Mouse (Mus musculus) hindbrain, embryonic 14.5 days (tissue): Measurements from ENCODE around the gene Cga. TPM values are rescaled to one million over a fixed set of nuclear protein-coding genes. Genes with fewer than 3 reads are reported as not detected.
"Not testable (repeated sequence)": the region's sequence is repeated elsewhere in the genome, so short reads cannot be mapped to it uniquely, and the experiment has no call there.

Source experiments
- ATAC-seq: fragments of 200-750 bp; cut with Nextera tagmentation; 2 replicates; pipeline ENCODE4 v1.8.0; 2017; ENCODE audit warnings: moderate number of reproducible peaks, mild to moderate bottlenecking, moderate TSS enrichment, moderate library complexity; ENCODE audit not compliant: low FRiP score
- DNase-seq: peaks from one replicate; pipeline ENCODE4 v3.0.0-alpha.2; 2015; ENCODE audit warnings: low spot score
- H3K27ac ChIP-seq: fragments of 300-500 bp; sonication (generic); 2 replicates; pipeline ENCODE4 v1.5.1; 2014; ENCODE audit warnings: mild to moderate bottlenecking, moderate library complexity
- H3K27me3 ChIP-seq: fragments of 300-500 bp; sonication (generic); 2 replicates; pipeline ENCODE4 v1.6.1; 2014; ENCODE audit warnings: mild to moderate bottlenecking, low read length, mixed read lengths; ENCODE audit not compliant: control insufficient read depth, insufficient read depth
- H3K36me3 ChIP-seq: fragments of 300-500 bp; sonication (generic); replicated peaks from 2 replicates; pipeline ENCODE4 v1.6.1; 2014; ENCODE audit not compliant: control insufficient read depth, insufficient read depth
- H3K4me1 ChIP-seq: fragments of 300-500 bp; sonication (generic); replicated peaks from 2 replicates; pipeline ENCODE4 v1.6.1; 2014; ENCODE audit warnings: antibody characterized with exemption, low read length, mixed read lengths; ENCODE audit not compliant: control insufficient read depth, insufficient read depth
- H3K4me2 ChIP-seq: fragments of 300-500 bp; sonication (generic); replicated peaks from 2 replicates; pipeline ENCODE4 v1.6.1; 2014; ENCODE audit warnings: mild to moderate bottlenecking, moderate library complexity
- H3K4me3 ChIP-seq: fragments of 300-500 bp; sonication (generic); replicated peaks from 2 replicates; pipeline ENCODE4 v1.5.1; 2014; ENCODE audit warnings: mild to moderate bottlenecking, low read length
- H3K9ac ChIP-seq: fragments of 300-500 bp; sonication (generic); 2 replicates; pipeline ENCODE4 v1.6.1; 2014
- H3K9me3 ChIP-seq: fragments of 300-500 bp; sonication (generic); 2 replicates; pipeline ENCODE4 v1.6.1; 2016; ENCODE audit warnings: low read length; ENCODE audit not compliant: control insufficient read depth
- WGBS: fragments of 180-500 bp; shearing (Covaris S2); extraction: QIAGEN DNeasy Blood & Tissue Kit; methylation state at CpG from one replicate; pipeline ENCODE4 v1.1.7; 2014; 5-methylcytosine and 5-hydroxymethylcytosine counted together
- polyA plus RNA-seq: library from polyadenylated mRNA; unstranded; fragments of >200 nt; fragmentation: Nextera tagmentation; extraction: Ambion mirVana; gene quantifications from 2 replicates; pipeline ENCODE4 v1.2.1, GENCODE M21; 2014

Cga gene
- polyA plus RNA-seq, 1 experiment from 2014 or later: not detected

GRCm38 (mm10) chr4:34905396-34905795 is 11.8 kb downstream of the Cga start:
- no peak overlapping the region for H3K4me2 ChIP-seq
- no peak for ATAC-seq

GRCm38 (mm10) chr4:34906151-34906550 is 12.6 kb downstream of the Cga start:
- 83% methylated on average over 4 of the region's 4 CpGs for WGBS
- Histone ChIP-seq H3K36me3 (no peaks in the 10 kb centered on the region), H3K9me3 (no peaks in the 10 kb centered on the region), H3K27me3 (no peaks in the 10 kb centered on the region), H3K4me3 (no peak overlapping the region), H3K4me2 (no peak overlapping the region), H3K27ac (no peak overlapping the region), H3K9ac (no peak overlapping the region), H3K4me1 (no peaks in the 10 kb centered on the region)
- ATAC-seq (no peak), DNase-seq (no peak)

More at GRCm38 (mm10) chr4:34905396-34905795, 11.8 kb downstream of the Cga start:
- H3K27ac ChIP-seq: no peak overlapping the region
- no peaks in the 10 kb centered on the region for H3K9me3 ChIP-seq
- no peaks in the 10 kb centered on the region for H3K4me1 ChIP-seq
- WGBS: 60% methylated on average over 5 of the region's 5 CpGs
- DNase-seq: no peak
- H3K9ac ChIP-seq: no peak overlapping the region
- H3K27me3 ChIP-seq: no peaks in the 10 kb centered on the region
- no peak overlapping the region for H3K4me3 ChIP-seq
- H3K36me3 ChIP-seq: no peaks in the 10 kb centered on the region

DNA sequence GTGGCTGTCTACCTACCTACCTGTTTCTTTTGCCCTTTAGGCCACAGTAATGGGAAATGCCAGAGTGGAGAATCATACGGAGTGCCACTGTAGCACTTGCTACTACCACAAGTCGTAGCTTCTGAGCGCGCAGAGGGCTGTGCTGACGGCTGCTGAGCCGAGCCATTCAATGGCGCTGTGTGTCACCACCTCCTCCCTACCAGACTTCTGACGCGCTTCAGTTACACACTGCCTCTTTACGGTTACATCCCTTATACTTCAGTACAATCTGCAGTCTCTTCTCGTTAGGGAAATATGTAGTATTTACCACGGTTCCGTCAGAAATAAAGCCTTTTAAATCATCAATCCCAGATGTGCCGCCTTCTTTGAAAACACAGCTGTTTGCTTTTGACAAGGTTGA is 13.4 kb downstream of the Cga start:
- Histone ChIP-seq H3K4me3 (no peak overlapping the region), H3K27me3 (no peaks in the 10 kb centered on the region), H3K9ac (no peak overlapping the region), H3K9me3 (no peaks in the 10 kb centered on the region), H3K36me3 (no peaks in the 10 kb centered on the region), H3K4me1 (no peaks in the 10 kb centered on the region), H3K27ac (no peak overlapping the region), H3K4me2 (no peak overlapping the region)
- 51% methylated on average over 14 of the region's 14 CpGs for WGBS
- DNase-seq: no peak
- ATAC-seq: no peak

DNA sequence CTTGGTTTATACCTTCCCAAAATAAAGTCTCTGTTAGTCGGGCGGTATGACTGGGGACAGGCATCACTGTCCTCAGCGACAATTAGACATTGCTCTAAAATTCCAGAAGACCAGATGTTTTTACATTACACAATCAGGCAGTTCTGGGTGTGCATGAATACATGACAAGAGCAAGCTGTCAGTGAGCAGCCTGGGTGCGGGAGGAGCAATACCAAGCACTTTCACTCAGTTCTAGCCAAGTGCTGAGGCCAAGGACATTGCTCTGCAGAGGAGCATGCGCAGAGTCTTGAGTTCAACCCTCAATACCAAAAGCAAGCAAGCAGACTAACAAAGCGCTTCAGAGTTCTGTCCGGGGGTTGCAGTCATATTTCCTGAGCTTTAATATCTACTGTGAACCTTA is 14.5 kb downstream of the Cga start:
- Histone ChIP-seq H3K4me3 (no peak overlapping the region), H3K4me1 (no peaks in the 10 kb centered on the region), H3K4me2 (no peak overlapping the region), H3K27me3 (no peaks in the 10 kb centered on the region), H3K9me3 (no peaks in the 10 kb centered on the region), H3K36me3 (no peaks in the 10 kb centered on the region), H3K9ac (no peak overlapping the region), H3K27ac (no peak overlapping the region)
- ATAC-seq (no peak), DNase-seq (no peak)
- 93% methylated on average over 7 of the region's 7 CpGs for WGBS

GRCm38 (mm10) chr4:34911401-34911800 is 17.8 kb downstream of the Cga start:
- Histone ChIP-seq H3K9me3 (no peaks in the 10 kb centered on the region), H3K4me2 (no peak overlapping the region), H3K9ac (no peak overlapping the region), H3K27me3 (no peaks in the 10 kb centered on the region), H3K4me1 (no peaks in the 10 kb centered on the region), H3K27ac (no peak overlapping the region), H3K36me3 (no peaks in the 10 kb centered on the region), H3K4me3 (no peak overlapping the region)
- no peak for DNase-seq
- ATAC-seq: no peak
- 74% methylated on average over 3 of the region's 3 CpGs for WGBS

GRCm38 (mm10) chr4:34912171-34912570 is 18.6 kb downstream of the Cga start:
- Histone ChIP-seq H3K4me1 (no peaks in the 10 kb centered on the region), H3K9me3 (no peaks in the 10 kb centered on the region), H3K4me3 (no peak overlapping the region), H3K9ac (no peak overlapping the region), H3K4me2 (no peak overlapping the region), H3K27ac (no peak overlapping the region), H3K36me3 (no peaks in the 10 kb centered on the region), H3K27me3 (no peaks in the 10 kb centered on the region)
- WGBS: 84% methylated on average over 3 of the region's 3 CpGs
- no peak for DNase-seq
- ATAC-seq: no peak

GRCm38 (mm10) chr4:34917400-34917799 is 23.8 kb downstream of the Cga start:
- H3K36me3 ChIP-seq: no peaks in the 10 kb centered on the region
- ATAC-seq (no peak), DNase-seq (no peak)
- no peak overlapping the region for H3K27ac ChIP-seq
- H3K4me1 ChIP-seq: no peaks in the 10 kb centered on the region
- WGBS: 48% methylated on average over 7 of the region's 7 CpGs
- no peak overlapping the region for H3K4me2 ChIP-seq
- H3K9me3 ChIP-seq: no peaks in the 10 kb centered on the region
- H3K4me3 ChIP-seq: no peak overlapping the region
- H3K9ac ChIP-seq: no peak overlapping the region
- no peaks in the 10 kb centered on the region for H3K27me3 ChIP-seq

- no peaks in the 10 kb centered on the region for H3K27me3 ChIP-seq
- H3K27ac ChIP-seq: no peak overlapping the region
- H3K4me2 ChIP-seq: no peak overlapping the region
- H3K4me3 ChIP-seq: no peak overlapping the region
- DNase-seq (peak; percentile 80), ATAC-seq (peak; percentile 80; the same call in 1 of the 2 replicates)
- H3K4me1 ChIP-seq: no peaks in the 10 kb centered on the region
- no peak overlapping the region for H3K9ac ChIP-seq
- 68% methylated on average over 6 of the region's 6 CpGs for WGBS
- H3K36me3 ChIP-seq: no peaks in the 10 kb centered on the region
- no peaks in the 10 kb centered on the region for H3K9me3 ChIP-seq
Observed at GRCm38 (mm10) chr4:34922177-34922870, 28.7 kb downstream of the Cga start.

GRCm38 (mm10) chr4:34928386-34928785 is 34.8 kb downstream of the Cga start:
- not testable (repeated sequence) for H3K9ac ChIP-seq, H3K36me3 ChIP-seq, H3K9me3 ChIP-seq, H3K4me2 ChIP-seq, H3K27me3 ChIP-seq, H3K27ac ChIP-seq, H3K4me1 ChIP-seq, H3K4me3 ChIP-seq, DNase-seq, ATAC-seq
- 85% methylated on average over 7 of the region's 7 CpGs for WGBS

DNA sequence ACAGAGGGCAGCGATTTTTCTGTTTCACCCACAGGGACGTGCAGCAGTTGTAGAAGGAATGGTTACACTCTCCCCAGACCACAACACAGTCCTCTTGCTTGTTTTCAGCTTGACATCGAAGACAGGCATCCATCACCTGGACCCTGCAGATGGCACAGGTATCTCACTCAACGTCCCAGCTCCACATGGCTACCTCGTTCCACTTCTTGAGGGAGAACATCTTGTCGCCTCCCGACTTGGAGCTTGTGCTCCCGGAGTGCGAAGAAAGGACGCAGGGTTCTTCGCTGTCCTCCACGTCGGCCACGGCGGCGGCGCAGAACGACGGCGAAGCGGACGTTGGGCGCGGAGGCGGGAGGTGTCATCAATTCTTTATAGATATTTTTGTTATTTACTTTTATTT is 47.5 kb downstream of the Cga start:
- no peak overlapping the region for H3K4me2 ChIP-seq
- ATAC-seq: no peak
- no peak overlapping the region for H3K27ac ChIP-seq
- no peaks in the 10 kb centered on the region for H3K36me3 ChIP-seq
- H3K9me3 ChIP-seq: no peaks in the 10 kb centered on the region
- no peak overlapping the region for H3K4me3 ChIP-seq
- H3K4me1 ChIP-seq: no peaks in the 10 kb centered on the region
- H3K27me3 ChIP-seq: no peaks in the 10 kb centered on the region
- no peak for DNase-seq
- H3K9ac ChIP-seq: no peak overlapping the region
- 95% methylated on average over 25 of the region's 25 CpGs for WGBS
